Mouse (Mus musculus) forebrain, postnatal 0 days (tissue): ENCODE measurements at regions not wholly inside any gene's neighbourhood (a gene's known extent, or its start where the extent isn't known, plus 50 kb on each side); places are given as distances from the start of the nearest gene placed in this dataset.

Experiments used
- ATAC-seq: fragments of 200-750 bp; cut with Nextera tagmentation; 2 replicates; pipeline ENCODE4 v1.8.0; 2017; ENCODE audit warnings: mild to moderate bottlenecking, moderate library complexity
- DNase-seq: peaks from one replicate; pipeline ENCODE4 v3.0.0-alpha.2; 2015
- H3K27ac ChIP-seq: fragments of 300-500 bp; sonication (generic); 2 replicates; pipeline ENCODE4 v1.5.1; 2014; ENCODE audit warnings: low read depth, mild to moderate bottlenecking, antibody characterized with exemption, low read length, moderate library complexity, mixed read lengths
- H3K27me3 ChIP-seq: fragments of 300-500 bp; sonication (generic); 2 replicates; pipeline ENCODE4 v1.6.1; 2014; ENCODE audit warnings: mild to moderate bottlenecking, low read length, mixed read lengths; ENCODE audit not compliant: insufficient read depth
- H3K36me3 ChIP-seq: fragments of 300-500 bp; sonication (generic); 2 replicates; pipeline ENCODE4 v1.6.1; 2014; ENCODE audit warnings: mild to moderate bottlenecking, moderate library complexity; ENCODE audit not compliant: insufficient read depth
- H3K4me1 ChIP-seq: fragments of 300-500 bp; sonication (generic); 2 replicates; pipeline ENCODE4 v1.6.1; 2014; ENCODE audit warnings: antibody characterized with exemption; ENCODE audit not compliant: insufficient read depth
- H3K4me2 ChIP-seq: fragments of 300-500 bp; sonication (generic); 2 replicates; pipeline ENCODE4 v1.6.1; 2014; ENCODE audit warnings: low read depth, mild to moderate bottlenecking, moderate library complexity
- H3K4me3 ChIP-seq: fragments of 300-500 bp; sonication (generic); 2 replicates; pipeline ENCODE4 v1.5.1; 2014; ENCODE audit warnings: low read depth, low read length, mixed read lengths
- H3K9ac ChIP-seq: fragments of 300-500 bp; sonication (generic); 2 replicates; pipeline ENCODE4 v1.6.1; 2014; ENCODE audit warnings: mild to moderate bottlenecking
- H3K9me3 ChIP-seq: fragments of 300-500 bp; sonication (generic); 2 replicates; pipeline ENCODE4 v1.6.1; 2016; ENCODE audit warnings: low read length
- CTCF ChIP-seq: sonication (generic); IDR thresholded peaks from 2 replicates; pipeline ENCODE4 v1.5.1; 2016; ENCODE audit warnings: antibody characterized with exemption, control low read depth, low read depth
- WGBS: fragments of 180-500 bp; shearing (Covaris S2); extraction: QIAGEN DNeasy Blood & Tissue Kit; methylation state at CpG from one replicate; pipeline ENCODE4 v1.1.7; 2014; 5-methylcytosine and 5-hydroxymethylcytosine counted together

- TF ChIP-seq CTCF, result no peak
- Histone ChIP-seq H3K4me1 (no peaks in the 10 kb centered on the region), H3K4me2 (no peak overlapping the region), H3K27me3 (no peaks in the 10 kb centered on the region), H3K36me3 (no peaks in the 10 kb centered on the region), H3K9me3 (no peaks in the 10 kb centered on the region), H3K27ac (no peak overlapping the region), H3K9ac (no peak overlapping the region), H3K4me3 (no peak overlapping the region)
- no peak for DNase-seq
- ATAC-seq, result no peak
- WGBS, result 79% methylated on average over 3 of the region's 3 CpGs
These were observed 110.4 kb upstream of the Gm3448 start for GRCm38 (mm10) chr17:15151695-15152094.

DNA sequence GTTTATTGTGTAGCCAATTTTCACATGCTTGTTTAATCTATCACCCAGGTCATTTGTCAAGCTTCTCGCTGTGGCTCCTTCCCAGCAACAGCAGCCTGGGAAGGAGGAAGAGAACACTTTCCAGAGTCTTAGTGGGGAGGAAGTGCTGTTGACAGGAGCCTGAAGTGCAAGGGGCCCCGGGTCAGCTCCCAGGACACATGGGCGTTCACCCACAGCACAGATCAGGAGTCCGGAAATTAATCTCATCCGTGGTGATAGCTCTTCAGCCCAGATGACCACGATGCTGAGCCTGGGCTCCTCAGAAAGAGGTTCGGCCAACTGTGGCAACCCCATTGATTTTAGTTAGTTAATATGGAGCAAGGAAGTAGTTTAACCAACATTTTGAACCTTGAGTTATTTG, 105.3 kb upstream of the Gm3448 start:
- ATAC-seq (no peak), DNase-seq (no peak)
- no peak overlapping the region for H3K4me2 ChIP-seq
- H3K4me1 ChIP-seq, result no peaks in the 10 kb centered on the region
- no peak overlapping the region for H3K9ac ChIP-seq
- H3K27ac ChIP-seq, result no peak overlapping the region
- no peak overlapping the region for H3K4me3 ChIP-seq
- no peaks in the 10 kb centered on the region for H3K9me3 ChIP-seq
- no peaks in the 10 kb centered on the region for H3K27me3 ChIP-seq
- 81% methylated on average over 7 of the region's 7 CpGs for WGBS
- no peaks in the 10 kb centered on the region for H3K36me3 ChIP-seq
- TF ChIP-seq CTCF, result no peak

GRCm38 (mm10) chr17:15145191-15145968, 104.0 kb upstream of the Gm3448 start:
- no peaks in the 10 kb centered on the region for H3K36me3 ChIP-seq
- no peak overlapping the region for H3K4me2 ChIP-seq
- H3K4me1 ChIP-seq, result no peaks in the 10 kb centered on the region
- 85% methylated on average over 14 of the region's 14 CpGs for WGBS
- no peak for DNase-seq
- no peak overlapping the region for H3K27ac ChIP-seq
- H3K9me3 ChIP-seq, result no peaks in the 10 kb centered on the region
- H3K9ac ChIP-seq, result no peak overlapping the region
- TF ChIP-seq CTCF, result no peak
- no peaks in the 10 kb centered on the region for H3K27me3 ChIP-seq
- no peak overlapping the region for H3K4me3 ChIP-seq
- no peak for ATAC-seq

- 88% methylated on average over 4 of the region's 4 CpGs for WGBS
These were observed 99.1 kb upstream of the Gm3448 start for GRCm38 (mm10) chr17:15140391-15140790.

More at GRCm38 (mm10) chr17:15140391-15140790, 99.1 kb upstream of the Gm3448 start:
- Histone ChIP-seq H3K9ac (no peak overlapping the region), H3K36me3 (no peaks in the 10 kb centered on the region), H3K4me3 (no peak overlapping the region), H3K4me2 (no peak overlapping the region), H3K27me3 (no peaks in the 10 kb centered on the region), H3K27ac (no peak overlapping the region), H3K9me3 (no peaks in the 10 kb centered on the region), H3K4me1 (no peaks in the 10 kb centered on the region)
- ATAC-seq, result no peak
- no peak for TF ChIP-seq CTCF
- DNase-seq, result no peak
